Mouse (Mus musculus): ENCODE measurements at regions not wholly inside any gene's neighbourhood (a gene's known extent, or its start where the extent isn't known, plus 50 kb on each side); places are given as distances from the start of the nearest gene placed in this dataset.

GRCm38 (mm10) chr11:45058658-45059057, 441.5 kb downstream of the Ebf1 start:
- H3K4me3 ChIP-seq (ENCODE audit: low read depth, low read length) = no peak overlapping the region
- H3K27ac ChIP-seq (ENCODE audit: low read depth, low read length) = no peak overlapping the region
- no peak overlapping the region for H3K9ac ChIP-seq (ENCODE audit: low read length)
- ATAC-seq (ENCODE audit: low FRiP score) = no peak
- no peak for DNase-seq (ENCODE audit: low spot score, missing footprints)
- H3K9me3 ChIP-seq (ENCODE audit: control insufficient read depth, low read length) = no peaks in the 10 kb centered on the region
- no peaks in the 10 kb centered on the region; the same call in 1 of the 2 replicates for H3K4me1 ChIP-seq (ENCODE audit: control insufficient read depth, insufficient read depth, low read length)
- 89% methylated on average over 1 of the region's 1 CpGs for whole genome bisulfite sequencing
- no peak overlapping the region for H3K4me2 ChIP-seq
- no peaks in the 10 kb centered on the region for H3K27me3 ChIP-seq (ENCODE audit: control insufficient read depth, insufficient read depth, low read length)
- no peaks in the 10 kb centered on the region for H3K36me3 ChIP-seq (ENCODE audit: control insufficient read depth, insufficient read depth, low read length)

- H3K4me3 ChIP-seq (ENCODE audit: low read depth, low read length) = no peak overlapping the region
- H3K27me3 ChIP-seq (ENCODE audit: control insufficient read depth, insufficient read depth, low read length) = no peaks in the 10 kb centered on the region
- no peaks in the 10 kb centered on the region for H3K36me3 ChIP-seq (ENCODE audit: control insufficient read depth, insufficient read depth, low read length)
- no peaks in the 10 kb centered on the region for H3K9me3 ChIP-seq (ENCODE audit: control insufficient read depth, low read length)
- no peak for ATAC-seq (ENCODE audit: low FRiP score)
- no peak for DNase-seq (ENCODE audit: low spot score, missing footprints)
- no peak overlapping the region for H3K27ac ChIP-seq (ENCODE audit: low read depth, low read length)
- H3K4me2 ChIP-seq = no peak overlapping the region
- no peaks in the 10 kb centered on the region; the same call in 1 of the 2 replicates for H3K4me1 ChIP-seq (ENCODE audit: control insufficient read depth, insufficient read depth, low read length)
- H3K9ac ChIP-seq (ENCODE audit: low read length) = no peak overlapping the region
- 88% methylated on average over 3 of the region's 3 CpGs for WGBS
Measured at GRCm38 (mm10) chr11:45066592-45066991, 449.5 kb downstream of the Ebf1 start.

GRCm38 (mm10) chr11:45070280-45070679, 453.2 kb downstream of the Ebf1 start:
- no peak for ATAC-seq (ENCODE audit: low FRiP score)
- Histone ChIP-seq H3K4me1 (ENCODE audit: control insufficient read depth, insufficient read depth, low read length) (no peaks in the 10 kb centered on the region), H3K9ac (ENCODE audit: low read length) (no peak overlapping the region), H3K4me3 (ENCODE audit: low read depth, low read length) (no peak overlapping the region), H3K9me3 (ENCODE audit: control insufficient read depth, low read length) (no peaks in the 10 kb centered on the region), H3K27ac (ENCODE audit: low read depth, low read length) (no peak overlapping the region), H3K36me3 (ENCODE audit: control insufficient read depth, insufficient read depth, low read length) (no peaks in the 10 kb centered on the region), H3K4me2 (no peak overlapping the region), H3K27me3 (ENCODE audit: control insufficient read depth, insufficient read depth, low read length) (no peaks in the 10 kb centered on the region)
- WGBS = 78% methylated on average over 1 of the region's 1 CpGs
- DNase-seq (ENCODE audit: low spot score, missing footprints) = no peak

GRCm38 (mm10) chr11:45071195-45071594, 454.1 kb downstream of the Ebf1 start:
- ATAC-seq (ENCODE audit: low FRiP score) = no peak
- no peaks in the 10 kb centered on the region for H3K36me3 ChIP-seq (ENCODE audit: control insufficient read depth, insufficient read depth, low read length)
- H3K4me2 ChIP-seq = no peak overlapping the region
- WGBS = 86% methylated on average over 2 of the region's 2 CpGs
- H3K27ac ChIP-seq (ENCODE audit: low read depth, low read length) = no peak overlapping the region
- H3K4me1 ChIP-seq (ENCODE audit: control insufficient read depth, insufficient read depth, low read length) = no peaks in the 10 kb centered on the region
- no peak for DNase-seq (ENCODE audit: low spot score, missing footprints)
- H3K9ac ChIP-seq (ENCODE audit: low read length) = no peak overlapping the region
- no peak overlapping the region for H3K4me3 ChIP-seq (ENCODE audit: low read depth, low read length)
- no peaks in the 10 kb centered on the region for H3K9me3 ChIP-seq (ENCODE audit: control insufficient read depth, low read length)
- no peaks in the 10 kb centered on the region for H3K27me3 ChIP-seq (ENCODE audit: control insufficient read depth, insufficient read depth, low read length)

GRCm38 (mm10) chr11:45084506-45085037, 467.5 kb downstream of the Ebf1 start:
- ATAC-seq (ENCODE audit: low FRiP score) = no peak
- no peak overlapping the region for H3K4me3 ChIP-seq (ENCODE audit: low read depth, low read length)
- no peak overlapping the region for H3K9ac ChIP-seq (ENCODE audit: low read length)
- no peaks in the 10 kb centered on the region for H3K4me1 ChIP-seq (ENCODE audit: control insufficient read depth, insufficient read depth, low read length)
- no peak for DNase-seq (ENCODE audit: low spot score, missing footprints)
- no peaks in the 10 kb centered on the region for H3K27me3 ChIP-seq (ENCODE audit: control insufficient read depth, insufficient read depth, low read length)
- H3K4me2 ChIP-seq = no peak overlapping the region
- H3K36me3 ChIP-seq (ENCODE audit: control insufficient read depth, insufficient read depth, low read length) = no peaks in the 10 kb centered on the region
- WGBS = 89% methylated on average over 4 of the region's 4 CpGs
- no peak overlapping the region for H3K27ac ChIP-seq (ENCODE audit: low read depth, low read length)
- H3K9me3 ChIP-seq (ENCODE audit: control insufficient read depth, low read length) = no peaks in the 10 kb centered on the region

GRCm38 (mm10) chr11:45085145-45085544, 468.0 kb downstream of the Ebf1 start:
- ATAC-seq (ENCODE audit: low FRiP score) = no peak
- Histone ChIP-seq H3K27me3 (ENCODE audit: control insufficient read depth, insufficient read depth, low read length) (no peaks in the 10 kb centered on the region), H3K9me3 (ENCODE audit: control insufficient read depth, low read length) (no peaks in the 10 kb centered on the region), H3K4me3 (ENCODE audit: low read depth, low read length) (no peak overlapping the region), H3K4me1 (ENCODE audit: control insufficient read depth, insufficient read depth, low read length) (no peaks in the 10 kb centered on the region), H3K4me2 (no peak overlapping the region), H3K36me3 (ENCODE audit: control insufficient read depth, insufficient read depth, low read length) (no peaks in the 10 kb centered on the region), H3K27ac (ENCODE audit: low read depth, low read length) (no peak overlapping the region), H3K9ac (ENCODE audit: low read length) (no peak overlapping the region)
- no peak for DNase-seq (ENCODE audit: low spot score, missing footprints)

- no peaks in the 10 kb centered on the region for H3K36me3 ChIP-seq (ENCODE audit: control insufficient read depth, insufficient read depth, low read length)
- no peak overlapping the region for H3K9ac ChIP-seq (ENCODE audit: low read length)
- no peak for DNase-seq (ENCODE audit: low spot score, missing footprints)
- no peaks in the 10 kb centered on the region for H3K9me3 ChIP-seq (ENCODE audit: control insufficient read depth, low read length)
- no peak overlapping the region for H3K27ac ChIP-seq (ENCODE audit: low read depth, low read length)
- H3K4me1 ChIP-seq (ENCODE audit: control insufficient read depth, insufficient read depth, low read length) = no peaks in the 10 kb centered on the region
- 82% methylated on average over 5 of the region's 5 CpGs for WGBS
- no peaks in the 10 kb centered on the region for H3K27me3 ChIP-seq (ENCODE audit: control insufficient read depth, insufficient read depth, low read length)
- H3K4me2 ChIP-seq = no peak overlapping the region
- no peak overlapping the region for H3K4me3 ChIP-seq (ENCODE audit: low read depth, low read length)
- ATAC-seq (ENCODE audit: low FRiP score) = no peak
Measured at GRCm38 (mm10) chr11:45087186-45087915, 470.2 kb downstream of the Ebf1 start.

GRCm38 (mm10) chr11:45088286-45088685, 471.2 kb downstream of the Ebf1 start:
- Histone ChIP-seq H3K4me3 (ENCODE audit: low read depth, low read length) (no peak overlapping the region), H3K36me3 (ENCODE audit: control insufficient read depth, insufficient read depth, low read length) (no peaks in the 10 kb centered on the region), H3K9me3 (ENCODE audit: control insufficient read depth, low read length) (no peaks in the 10 kb centered on the region), H3K27ac (ENCODE audit: low read depth, low read length) (no peak overlapping the region), H3K4me2 (no peak overlapping the region), H3K9ac (ENCODE audit: low read length) (no peak overlapping the region), H3K4me1 (ENCODE audit: control insufficient read depth, insufficient read depth, low read length) (no peaks in the 10 kb centered on the region), H3K27me3 (ENCODE audit: control insufficient read depth, insufficient read depth, low read length) (no peaks in the 10 kb centered on the region)
- WGBS = 95% methylated on average over 1 of the region's 1 CpGs
- no peak for DNase-seq (ENCODE audit: low spot score, missing footprints)
- no peak for ATAC-seq (ENCODE audit: low FRiP score)

GRCm38 (mm10) chr11:45089561-45089960, 472.4 kb downstream of the Ebf1 start:
- H3K4me2 ChIP-seq = no peak overlapping the region
- H3K4me3 ChIP-seq (ENCODE audit: low read depth, low read length) = no peak overlapping the region
- H3K4me1 ChIP-seq (ENCODE audit: control insufficient read depth, insufficient read depth, low read length) = no peaks in the 10 kb centered on the region
- H3K9me3 ChIP-seq (ENCODE audit: control insufficient read depth, low read length) = no peaks in the 10 kb centered on the region
- H3K36me3 ChIP-seq (ENCODE audit: control insufficient read depth, insufficient read depth, low read length) = no peaks in the 10 kb centered on the region
- H3K27me3 ChIP-seq (ENCODE audit: control insufficient read depth, insufficient read depth, low read length) = no peaks in the 10 kb centered on the region
- H3K9ac ChIP-seq (ENCODE audit: low read length) = no peak overlapping the region
- 77% methylated on average over 3 of the region's 3 CpGs for WGBS
- no peak overlapping the region for H3K27ac ChIP-seq (ENCODE audit: low read depth, low read length)
- DNase-seq (ENCODE audit: low spot score, missing footprints) (no peak), ATAC-seq (ENCODE audit: low FRiP score) (no peak)
